Mouse (Mus musculus) embryo, embryonic 10.5 days (tissue): Measurements from ENCODE around the gene Fcgr1.
"Not testable (repeated sequence)": the region's sequence is repeated elsewhere in the genome, so short reads cannot be mapped to it uniquely, and the experiment has no call there.

ENCODE experiments used
- DNase-seq: peaks from one replicate; pipeline ENCODE4 v3.0.0-alpha.2; 2015; ENCODE audit warnings: low spot score

Gene Fcgr1

GRCm38 (mm10) chr3:96248141-96249033 is 45.4 kb downstream of the Fcgr1 start:
- DNase-seq, result no peak

- DNase-seq, result peak; percentile 68
Observed at GRCm38 (mm10) chr3:96247356-96248140, 46.2 kb downstream of the Fcgr1 start.

DNA sequence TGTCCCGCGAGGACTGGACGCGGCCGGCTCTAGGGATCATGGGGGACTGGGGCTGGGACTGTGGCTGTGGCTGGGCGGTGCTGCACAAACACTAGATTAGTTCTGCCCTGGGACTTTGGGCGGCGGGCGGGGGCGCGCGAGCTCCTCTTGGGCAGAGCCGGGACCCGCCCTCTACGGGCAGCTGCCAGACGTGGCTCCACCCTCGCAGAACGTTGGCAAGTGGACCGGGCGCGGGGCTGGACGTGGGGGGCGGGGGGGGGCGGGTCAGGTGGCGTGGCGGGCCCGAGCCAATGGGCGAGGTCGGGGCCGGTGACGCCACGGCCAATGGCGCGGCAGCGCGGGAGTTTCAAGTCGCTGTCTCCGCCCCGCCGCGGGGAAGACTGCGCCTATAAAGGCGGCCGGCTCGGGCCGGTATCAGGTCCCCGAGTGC is 47.3 kb downstream of the Fcgr1 start, which contains the start of gene Hist2h3c1:
TSS of gene Hist2h3c1 (plus strand) at position 259 of the 430 bp plus-strand sequence.
- DNase-seq, result not testable (repeated sequence)

GRCm38 (mm10) chr3:96246018-96246417 is 47.8 kb downstream of the Fcgr1 start:
- not testable (repeated sequence) for DNase-seq

- DNase-seq, result peak; percentile 75
Observed at GRCm38 (mm10) chr3:96245003-96245886, 48.5 kb downstream of the Fcgr1 start, which contains the start of gene Hist2h2aa1. TSS of gene Hist2h2aa1 (plus strand) at chr3:96245497.

DNA sequence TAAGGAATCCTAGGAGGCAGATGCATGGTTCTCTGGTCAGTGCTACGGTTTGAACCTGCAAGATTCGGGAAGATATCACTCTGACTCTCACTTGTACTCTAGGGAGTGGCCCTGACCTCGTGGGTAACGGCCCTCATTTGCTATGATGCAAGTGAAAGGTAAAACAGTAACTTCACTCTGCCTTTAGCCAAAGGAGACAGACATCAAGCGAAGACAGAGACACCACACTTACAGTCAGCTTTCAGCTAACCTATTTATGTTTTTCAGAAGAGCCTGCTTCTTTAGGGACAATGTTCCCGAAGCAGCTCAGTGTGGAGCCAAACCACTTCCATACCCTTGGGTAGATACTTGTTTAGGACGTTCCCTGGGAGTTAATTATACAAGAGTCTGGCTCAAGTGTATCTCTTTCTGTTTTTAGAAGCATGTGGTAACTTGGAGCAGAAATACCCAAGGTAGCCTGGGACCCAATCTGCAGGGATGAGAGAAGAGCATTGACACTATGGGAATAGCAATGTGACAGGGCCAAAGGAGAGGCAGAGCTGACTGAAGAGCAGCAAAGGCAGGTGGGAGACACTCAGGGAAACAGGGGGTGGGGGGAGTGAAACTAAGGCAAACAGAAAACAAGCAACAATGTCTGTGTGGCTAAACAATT is 49.7 kb downstream of the Fcgr1 start:
- DNase-seq, result no peak

DNA sequence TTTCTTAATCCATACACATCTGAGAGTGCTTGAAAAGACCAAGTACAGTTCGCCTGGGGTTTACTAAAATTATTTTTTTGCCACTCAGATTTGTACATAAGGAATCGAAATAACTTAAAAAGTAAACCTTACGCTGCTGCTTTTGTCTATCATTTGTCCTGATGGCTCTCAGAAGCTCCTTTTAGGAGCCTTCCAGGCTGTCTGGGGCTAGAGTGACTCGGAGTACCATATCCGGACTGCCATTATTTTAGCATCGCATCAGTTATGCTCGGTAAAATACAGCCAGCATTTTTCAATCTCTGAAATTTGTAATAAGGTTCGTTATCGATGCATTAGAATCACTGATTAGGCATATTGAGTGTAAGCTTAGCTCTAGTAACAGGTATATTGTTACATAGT is 53.0 kb downstream of the Fcgr1 start:
- no peak for DNase-seq

- peak; percentile 76 for DNase-seq
Observed at GRCm38 (mm10) chr3:96239949-96240798, 53.6 kb downstream of the Fcgr1 start, which contains the start of gene Hist2h2aa2. TSS of gene Hist2h2aa2 (minus strand) at chr3:96240276.

DNA sequence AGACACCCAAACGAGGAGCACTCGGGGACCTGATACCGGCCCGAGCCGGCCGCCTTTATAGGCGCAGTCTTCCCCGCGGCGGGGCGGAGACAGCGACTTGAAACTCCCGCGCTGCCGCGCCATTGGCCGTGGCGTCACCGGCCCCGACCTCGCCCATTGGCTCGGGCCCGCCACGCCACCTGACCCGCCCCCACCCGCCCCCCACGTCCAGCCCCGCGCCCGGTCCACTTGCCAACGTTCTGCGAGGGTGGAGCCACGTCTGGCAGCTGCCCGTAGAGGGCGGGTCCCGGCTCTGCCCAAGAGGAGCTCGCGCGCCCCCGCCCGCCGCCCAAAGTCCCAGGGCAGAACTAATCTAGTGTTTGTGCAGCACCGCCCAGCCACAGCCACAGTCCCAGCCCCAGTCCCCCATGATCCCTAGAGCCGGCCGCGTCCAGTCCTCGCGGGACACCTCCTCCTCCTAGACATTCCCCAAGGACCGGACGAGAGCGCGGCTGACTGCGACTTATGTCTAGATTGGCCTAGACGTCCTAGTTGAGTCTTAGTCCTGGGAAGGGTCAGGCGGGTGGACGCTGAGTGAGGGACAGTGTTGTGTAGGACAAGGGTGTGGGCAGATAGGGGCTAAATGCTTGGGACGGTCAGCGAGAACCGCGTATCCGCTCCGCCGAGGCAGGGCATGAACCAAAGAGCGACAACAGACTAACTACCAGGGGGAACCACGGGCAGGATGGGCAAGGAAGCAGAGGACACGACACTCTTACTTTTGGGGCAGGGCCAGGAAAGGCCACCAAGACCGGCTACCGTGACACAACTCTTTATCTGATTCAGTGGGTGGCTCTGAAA is 54.6 kb downstream of the Fcgr1 start, which contains the start of gene Hist2h3c2:
TSS of gene Hist2h3c2 (minus strand) at position 174 of the 840 bp plus-strand sequence.
- DNase-seq, result not testable (repeated sequence)

- peak; percentile 81 for DNase-seq
Observed at GRCm38 (mm10) chr3:96237904-96238511, 55.8 kb downstream of the Fcgr1 start.

DNA sequence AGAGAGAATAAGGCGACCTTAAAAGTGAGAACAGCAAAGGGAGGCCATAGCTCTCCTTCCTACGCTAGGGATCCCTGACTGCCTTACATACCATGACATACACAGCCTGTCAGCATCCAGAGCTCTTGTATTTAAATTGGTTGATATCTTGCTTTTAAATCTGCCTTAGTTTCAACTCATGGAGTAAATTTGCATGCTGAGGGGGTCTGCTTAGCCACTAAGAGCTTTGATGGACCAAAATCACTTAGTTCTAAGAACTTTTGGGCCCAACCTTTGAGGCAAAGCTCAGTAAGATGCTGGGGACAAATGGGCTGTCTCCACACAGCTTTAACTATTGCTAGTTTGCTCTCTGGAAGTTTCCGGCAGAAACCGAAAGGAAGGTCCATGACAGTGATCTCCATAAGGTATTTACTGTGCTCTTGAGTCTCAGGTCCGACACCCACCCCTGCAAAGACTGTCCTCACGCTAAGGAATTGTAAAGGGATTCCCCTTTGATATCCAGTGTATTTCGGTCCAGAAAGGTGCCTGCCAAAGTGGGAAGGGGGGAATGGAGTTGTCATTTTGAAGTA is 56.4 kb downstream of the Fcgr1 start:
- DNase-seq, result peak; percentile 67

- no peak for DNase-seq
Observed at GRCm38 (mm10) chr3:96236834-96237334, 56.9 kb downstream of the Fcgr1 start.

- DNase-seq, result no peak
Observed at GRCm38 (mm10) chr3:96235836-96236235, 57.9 kb downstream of the Fcgr1 start.

DNA sequence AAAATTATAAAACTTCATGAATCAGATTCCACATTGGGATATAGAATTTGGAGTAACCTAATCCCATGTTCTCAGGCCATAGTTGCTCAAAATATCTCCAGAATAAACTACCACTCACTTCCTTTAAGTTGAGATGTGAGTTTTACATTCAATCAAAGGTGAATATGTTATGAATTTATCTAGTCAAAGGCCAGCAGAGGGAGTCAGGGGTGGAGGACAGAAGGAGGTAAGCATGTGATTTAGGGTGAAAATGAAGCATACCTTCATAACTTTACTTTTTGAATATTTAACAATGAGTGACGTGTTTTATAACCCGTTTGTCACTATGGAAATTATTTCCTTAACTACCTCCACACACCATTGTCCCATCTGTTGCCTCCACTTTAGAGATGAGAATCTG is 58.9 kb downstream of the Fcgr1 start:
- DNase-seq, result no peak
